Mouse (Mus musculus) hindbrain, postnatal 0 days (tissue): ENCODE measurements around the gene Mprip. TPM values are rescaled to one million over a fixed set of nuclear protein-coding genes. Genes with fewer than 3 reads are reported as not detected.

ENCODE experiments used
- ATAC-seq: fragments of 200-750 bp; cut with Nextera tagmentation; 2 replicates; pipeline ENCODE4 v1.8.0; 2017; ENCODE audit warnings: mild to moderate bottlenecking, moderate TSS enrichment, moderate library complexity
- DNase-seq: peaks from one replicate; pipeline ENCODE4 v3.0.0-alpha.2; 2015; ENCODE audit warnings: low spot score
- H3K27ac ChIP-seq: fragments of 300-500 bp; sonication (generic); 2 replicates; pipeline ENCODE4 v1.5.1; 2014; ENCODE audit warnings: mild to moderate bottlenecking
- H3K27me3 ChIP-seq: fragments of 300-500 bp; sonication (generic); 2 replicates; pipeline ENCODE4 v1.6.1; 2014; ENCODE audit warnings: low read length, mixed read lengths; ENCODE audit not compliant: insufficient read depth
- H3K36me3 ChIP-seq: fragments of 300-500 bp; sonication (generic); 2 replicates; pipeline ENCODE4 v1.6.1; 2014; ENCODE audit warnings: low read length, mixed read lengths; ENCODE audit not compliant: insufficient read depth
- H3K4me1 ChIP-seq: fragments of 300-500 bp; sonication (generic); 2 replicates; pipeline ENCODE4 v1.6.1; 2014; ENCODE audit warnings: antibody characterized with exemption, low read length, mixed read lengths; ENCODE audit not compliant: insufficient read depth
- H3K4me2 ChIP-seq: fragments of 300-500 bp; sonication (generic); 2 replicates; pipeline ENCODE4 v1.6.1; 2014; ENCODE audit warnings: low read depth, mild to moderate bottlenecking, low read length, moderate library complexity, mixed read lengths
- H3K4me3 ChIP-seq: fragments of 300-500 bp; sonication (generic); 2 replicates; pipeline ENCODE4 v1.5.1; 2014; ENCODE audit warnings: low read length
- H3K9ac ChIP-seq: fragments of 300-500 bp; sonication (generic); replicated peaks from 2 replicates; pipeline ENCODE4 v1.6.1; 2014; ENCODE audit warnings: mild to moderate bottlenecking, low read length, moderate library complexity, mixed read lengths
- H3K9me3 ChIP-seq: fragments of 300-500 bp; sonication (generic); 2 replicates; pipeline ENCODE4 v1.6.1; 2016; ENCODE audit warnings: low read length, mixed read lengths
- CTCF ChIP-seq: IDR thresholded peaks from 2 replicates; pipeline ENCODE4 v1.5.1; 2016; ENCODE audit warnings: antibody characterized with exemption, control low read depth, low read depth
- WGBS: fragments of 180-500 bp; shearing (Covaris S2); extraction: QIAGEN DNeasy Blood & Tissue Kit; methylation state at CpG from one replicate; pipeline ENCODE4 v1.1.7; 2014; 5-methylcytosine and 5-hydroxymethylcytosine counted together
- polyA plus RNA-seq: library from polyadenylated mRNA; unstranded; fragments of >200 nt; fragmentation: Nextera tagmentation; extraction: Ambion mirVana; gene quantifications from 2 replicates; pipeline ENCODE4 v1.2.1, GENCODE M21; 2015
- total RNA-seq: library from RNA; depleted of rRNA; stranded (reverse); fragments of >200 nt; gene quantifications from 2 replicates; pipeline ENCODE4 v1.2.3, GENCODE M21; 2014; rRNA removed

Mprip gene
- total and polyA plus RNA-seq, 2 experiments from 2014 or later, result 57.8 to 149 TPM

GRCm38 (mm10) chr11:59814936-59815335 lies 153.8 kb downstream of the Mprip start:
- WGBS, result 91% methylated on average over 6 of the region's 6 CpGs
- TF ChIP-seq CTCF, result no peak

GRCm38 (mm10) chr11:59815482-59816065 lies 154.5 kb downstream of the Mprip start:
- Histone ChIP-seq H3K9me3 (no peaks in the 10 kb centered on the region), H3K4me3 (no peak overlapping the region), H3K4me1 (no peaks in the 10 kb centered on the region), H3K27ac (no peak overlapping the region), H3K9ac (no peak overlapping the region), H3K36me3 (peaks cover 35% of the 10 kb centered on the region), H3K27me3 (no peaks in the 10 kb centered on the region), H3K4me2 (no peak overlapping the region)
- TF ChIP-seq CTCF, result no peak
- DNase-seq (no peak), ATAC-seq (no peak)
- 87% methylated on average over 6 of the region's 6 CpGs for WGBS

More at GRCm38 (mm10) chr11:59814936-59815335, 153.8 kb downstream of the Mprip start:
- Histone ChIP-seq H3K9ac (no peak overlapping the region), H3K4me2 (no peak overlapping the region), H3K27ac (no peak overlapping the region), H3K4me1 (no peaks in the 10 kb centered on the region), H3K36me3 (peaks cover 30% of the 10 kb centered on the region), H3K4me3 (no peak overlapping the region), H3K27me3 (no peaks in the 10 kb centered on the region), H3K9me3 (no peaks in the 10 kb centered on the region)
- DNase-seq (no peak), ATAC-seq (no peak)

GRCm38 (mm10) chr11:59817916-59818315 lies 156.8 kb downstream of the Mprip start:
- 94% methylated on average over 3 of the region's 3 CpGs for WGBS
- TF ChIP-seq CTCF, result no peak

GRCm38 (mm10) chr11:59821625-59822024 lies 160.5 kb downstream of the Mprip start:
- WGBS, result 90% methylated on average over 3 of the region's 3 CpGs
- Histone ChIP-seq H3K27ac (no peak overlapping the region), H3K4me3 (no peak overlapping the region), H3K4me2 (no peak overlapping the region), H3K27me3 (no peaks in the 10 kb centered on the region), H3K36me3 (peaks cover 82% of the 10 kb centered on the region), H3K9ac (no peak overlapping the region), H3K4me1 (no peaks in the 10 kb centered on the region), H3K9me3 (no peaks in the 10 kb centered on the region)
- TF ChIP-seq CTCF, result no peak
- no peak for ATAC-seq
- DNase-seq, result no peak

More at GRCm38 (mm10) chr11:59817916-59818315, 156.8 kb downstream of the Mprip start:
- Histone ChIP-seq H3K9me3 (no peaks in the 10 kb centered on the region), H3K36me3 (peaks cover 51% of the 10 kb centered on the region), H3K27ac (no peak overlapping the region), H3K4me2 (no peak overlapping the region), H3K4me3 (no peak overlapping the region), H3K9ac (no peak overlapping the region), H3K27me3 (no peaks in the 10 kb centered on the region), H3K4me1 (no peaks in the 10 kb centered on the region)
- ATAC-seq (no peak), DNase-seq (no peak)

Other genes starting within 250 kb of the Mprip start
- gene Jmjd4, start 211.3 kb upstream of the Mprip start, total RNA-seq, result 35.5 and 37.5 TPM in 2 replicates
- 21.2 and 22.9 TPM in 2 replicates for gene Jmjd4, start 211.3 kb upstream of the Mprip start, polyA plus RNA-seq
- gene Snap47, start 210.1 kb upstream of the Mprip start, total RNA-seq, result 406 and 413 TPM in 2 replicates
- gene Snap47, start 210.1 kb upstream of the Mprip start, polyA plus RNA-seq, result 512 and 537 TPM in 2 replicates
- 6.6 and 7.3 TPM in 2 replicates for gene Zfp867, start 188.8 kb upstream of the Mprip start, total RNA-seq
- 6.1 and 6.9 TPM in 2 replicates for gene Zfp867, start 188.8 kb upstream of the Mprip start, polyA plus RNA-seq
- 21.1 and 27.2 TPM in 2 replicates for gene Zkscan17, start 134.6 kb upstream of the Mprip start, total RNA-seq
- gene Zkscan17, start 134.6 kb upstream of the Mprip start, polyA plus RNA-seq, result 14.3 and 15.1 TPM in 2 replicates
- gene Nlrp3, start 119.7 kb upstream of the Mprip start, total RNA-seq, result 0.29 and 0.31 TPM in 2 replicates
- gene Nlrp3, start 119.7 kb upstream of the Mprip start, polyA plus RNA-seq, result 0.13 and 0.23 TPM in 2 replicates
- not detected in 2 replicates for gene Olfr222, start 85.1 kb upstream of the Mprip start, total RNA-seq
- gene Olfr222, start 85.1 kb upstream of the Mprip start, polyA plus RNA-seq, result not detected in 2 replicates
- gene Olfr223, start 68.0 kb upstream of the Mprip start, total RNA-seq, result not detected in 2 replicates
- gene Olfr223, start 68.0 kb upstream of the Mprip start, polyA plus RNA-seq, result not detected in 2 replicates
- gene Pld6, start 126.3 kb downstream of the Mprip start, total RNA-seq, result 10.9 and 16.0 TPM in 2 replicates
- 21.5 and 24.6 TPM in 2 replicates for gene Pld6, start 126.3 kb downstream of the Mprip start, polyA plus RNA-seq
- 42.8 and 43.5 TPM in 2 replicates for gene Flcn, start 148.7 kb downstream of the Mprip start, total RNA-seq
- gene Flcn, start 148.7 kb downstream of the Mprip start, polyA plus RNA-seq, result 28.4 and 28.8 TPM in 2 replicates
- 85.4 and 101 TPM in 2 replicates for gene Nt5m, start 178.1 kb downstream of the Mprip start, total RNA-seq
- 88.4 and 89.1 TPM in 2 replicates for gene Nt5m, start 178.1 kb downstream of the Mprip start, polyA plus RNA-seq
- 96.0 and 105 TPM in 2 replicates for gene Cops3, start 178.5 kb downstream of the Mprip start, total RNA-seq
- gene Cops3, start 178.5 kb downstream of the Mprip start, polyA plus RNA-seq, result 153 and 158 TPM in 2 replicates